Mouse (Mus musculus): ENCODE measurements at regions not wholly inside any gene's neighbourhood (a gene's known extent, or its start where the extent isn't known, plus 50 kb on each side); places are given as distances from the start of the nearest gene placed in this dataset.
"Not testable (repeated sequence)": the region's sequence is repeated elsewhere in the genome, so short reads cannot be mapped to it uniquely, and the experiment has no call there.

GRCm38 (mm10) chr13:73071854-73072852 is 188.1 kb upstream of the Irx4 start:
- intact Hi-C loops (cut with DNase I) = no loop called here
- no peak for TF ChIP-seq CTCF (IDR thresholded peaks at IDR 0.05)
- DNase-seq (ENCODE audit: extremely low spot score in 1 of 2, low spot score in 2 of 2) = no peak
- Histone ChIP-seq H3K4me3 (no peak overlapping the region), H3K27ac (no peak overlapping the region)

DNA sequence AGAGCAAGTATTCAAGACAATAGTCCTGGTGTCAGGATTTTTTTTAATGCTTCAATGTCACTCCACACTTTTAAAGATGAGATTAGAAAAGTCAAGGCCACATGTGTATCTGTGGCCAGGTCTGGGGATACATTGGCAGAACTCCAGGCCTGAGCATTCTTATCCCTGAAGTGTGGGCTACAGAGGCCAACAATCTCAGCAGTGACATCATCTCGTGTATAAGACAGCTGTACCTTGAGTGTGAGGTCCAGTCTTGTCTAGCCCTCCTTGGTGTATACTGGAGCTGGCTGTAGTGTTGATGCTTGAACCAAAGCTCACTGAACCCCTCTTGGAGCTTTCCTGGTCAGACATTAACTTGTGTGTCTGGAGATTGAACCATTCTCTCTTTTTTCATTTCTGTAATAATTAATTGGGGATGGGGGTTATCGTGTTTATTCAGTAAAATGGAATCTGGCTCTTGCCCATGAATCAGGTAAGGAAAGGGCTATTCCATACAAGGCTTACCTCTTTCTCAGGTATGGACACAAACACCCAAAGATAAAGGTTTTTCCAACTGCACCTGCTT is 182.3 kb upstream of the Irx4 start:
- intact Hi-C loops (cut with DNase I) = no loop called here
- no peak for DNase-seq (ENCODE audit: extremely low spot score in 1 of 2, low spot score in 2 of 2)
- no peak for TF ChIP-seq CTCF (IDR thresholded peaks at IDR 0.05)
- no peak overlapping the region for H3K4me3 ChIP-seq
- H3K27ac ChIP-seq = no peak overlapping the region

DNA sequence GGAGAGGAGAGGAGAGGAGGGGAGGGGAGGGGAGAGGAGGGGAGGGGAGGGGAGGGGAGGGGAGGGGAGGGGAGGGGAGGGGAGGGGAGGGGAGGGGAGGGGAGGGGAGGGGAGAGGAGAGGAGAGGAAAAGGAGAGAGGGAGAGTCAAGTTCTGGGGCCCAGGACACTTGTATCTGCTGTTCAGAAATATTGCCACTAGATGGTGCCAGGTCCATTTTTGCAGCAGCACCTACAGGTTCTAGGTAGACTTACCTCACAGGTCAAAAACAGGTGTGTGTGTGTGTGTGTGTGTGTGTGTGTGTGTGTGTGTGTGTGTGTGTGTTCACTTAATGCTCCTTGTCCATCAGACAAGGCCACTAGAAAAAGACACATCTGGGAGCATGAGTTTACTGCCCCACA is 172.5 kb upstream of the Irx4 start:
- not testable (repeated sequence) for DNase-seq (ENCODE audit: extremely low spot score in 1 of 2, low spot score in 2 of 2)
- TF ChIP-seq CTCF (IDR thresholded peaks at IDR 0.05) = peak; percentile 3; the same call in 1 of the 2 replicates
- intact Hi-C loops (cut with DNase I) = loop anchor here (10.0 kb wide), 2 partner anchors 217 to 327 kb away; no protein-coding TSS in a partner anchor

DNA sequence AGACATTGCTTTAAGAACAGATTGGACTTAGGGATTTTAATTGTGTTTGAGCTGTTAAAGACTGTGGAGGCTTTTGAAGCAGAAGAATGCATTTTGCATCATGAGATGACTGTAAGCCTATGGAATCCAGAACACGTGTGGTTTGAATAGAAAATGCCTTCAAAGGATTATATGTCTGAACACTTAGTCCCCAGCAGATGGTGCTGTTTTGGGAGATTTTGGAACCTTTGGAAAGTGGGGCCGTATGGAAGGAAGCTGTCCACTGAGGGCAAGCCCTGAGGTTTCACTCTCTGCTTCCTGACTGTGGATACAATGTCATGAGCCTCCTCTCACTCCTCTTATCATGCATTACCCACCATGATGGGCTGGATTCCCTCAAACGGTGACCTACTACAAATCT is 168.4 kb upstream of the Irx4 start:
- TF ChIP-seq CTCF (IDR thresholded peaks at IDR 0.05) = peak; percentile 24; the same call in 1 of the 2 replicates
- no peak overlapping the region for H3K4me3 ChIP-seq
- no peak overlapping the region for H3K27ac ChIP-seq
- no peak for DNase-seq (ENCODE audit: extremely low spot score in 1 of 2, low spot score in 2 of 2)
- intact Hi-C loops (cut with DNase I) = no loop called here

More for the DNA sequence above, 172.5 kb upstream of the Irx4 start:
- not testable (repeated sequence) for H3K27ac ChIP-seq, H3K4me3 ChIP-seq

GRCm38 (mm10) chr13:73097502-73097901 is 162.8 kb upstream of the Irx4 start:
- intact Hi-C loops (cut with DNase I) = no loop called here
- no peak overlapping the region for H3K27ac ChIP-seq
- no peak overlapping the region for H3K4me3 ChIP-seq
- no peak for DNase-seq (ENCODE audit: extremely low spot score in 1 of 2, low spot score in 2 of 2)
- TF ChIP-seq CTCF (IDR thresholded peaks at IDR 0.05) = no peak

GRCm38 (mm10) chr13:73099407-73099806 is 160.9 kb upstream of the Irx4 start:
- no peak overlapping the region for H3K27ac ChIP-seq
- no peak for DNase-seq (ENCODE audit: extremely low spot score in 1 of 2, low spot score in 2 of 2)
- no peak for TF ChIP-seq CTCF (IDR thresholded peaks at IDR 0.05)
- intact Hi-C loops (cut with DNase I) = no loop called here
- no peak overlapping the region for H3K4me3 ChIP-seq

DNA sequence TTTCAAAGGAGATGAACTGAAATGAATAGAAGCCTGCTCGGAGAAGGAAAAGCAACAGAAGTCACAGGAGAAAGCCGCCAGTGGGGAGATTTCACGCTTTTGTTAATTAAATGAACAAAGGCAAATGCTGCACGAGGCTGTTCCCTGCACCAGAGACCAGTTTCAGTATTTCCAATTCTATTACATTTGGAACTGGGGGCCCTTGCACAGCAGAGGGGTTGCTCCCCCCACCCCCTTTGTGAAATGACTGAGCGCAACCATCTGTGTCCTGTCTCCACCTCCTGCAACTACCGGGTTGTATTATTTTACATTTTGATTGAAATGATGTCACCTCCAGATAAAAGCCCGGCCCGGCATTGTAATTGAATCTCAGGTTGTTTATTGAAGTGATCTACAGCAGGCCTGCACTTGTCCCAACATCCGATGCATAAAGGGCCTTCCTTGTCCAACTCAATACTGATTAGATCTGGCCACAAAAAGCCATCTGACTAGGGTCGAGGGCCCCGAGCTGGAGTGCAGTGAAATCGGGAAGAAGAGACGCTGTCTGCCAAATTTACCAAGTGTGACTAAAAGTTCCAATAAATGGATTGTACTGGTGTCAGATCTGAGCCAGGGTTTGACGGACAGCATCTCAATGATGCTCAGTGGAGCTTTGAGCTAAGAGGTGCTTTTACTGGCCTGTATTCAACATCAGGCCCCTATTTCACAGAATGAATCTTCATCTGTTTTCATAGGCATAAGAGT is 152.9 kb upstream of the Irx4 start:
- intact Hi-C loops (cut with DNase I) = no loop called here
- Histone ChIP-seq H3K4me3 (no peak overlapping the region), H3K27ac (no peak overlapping the region)
- DNase-seq (ENCODE audit: extremely low spot score in 1 of 2, low spot score in 2 of 2) = no peak
- TF ChIP-seq CTCF (IDR thresholded peaks at IDR 0.05) = no peak

DNA sequence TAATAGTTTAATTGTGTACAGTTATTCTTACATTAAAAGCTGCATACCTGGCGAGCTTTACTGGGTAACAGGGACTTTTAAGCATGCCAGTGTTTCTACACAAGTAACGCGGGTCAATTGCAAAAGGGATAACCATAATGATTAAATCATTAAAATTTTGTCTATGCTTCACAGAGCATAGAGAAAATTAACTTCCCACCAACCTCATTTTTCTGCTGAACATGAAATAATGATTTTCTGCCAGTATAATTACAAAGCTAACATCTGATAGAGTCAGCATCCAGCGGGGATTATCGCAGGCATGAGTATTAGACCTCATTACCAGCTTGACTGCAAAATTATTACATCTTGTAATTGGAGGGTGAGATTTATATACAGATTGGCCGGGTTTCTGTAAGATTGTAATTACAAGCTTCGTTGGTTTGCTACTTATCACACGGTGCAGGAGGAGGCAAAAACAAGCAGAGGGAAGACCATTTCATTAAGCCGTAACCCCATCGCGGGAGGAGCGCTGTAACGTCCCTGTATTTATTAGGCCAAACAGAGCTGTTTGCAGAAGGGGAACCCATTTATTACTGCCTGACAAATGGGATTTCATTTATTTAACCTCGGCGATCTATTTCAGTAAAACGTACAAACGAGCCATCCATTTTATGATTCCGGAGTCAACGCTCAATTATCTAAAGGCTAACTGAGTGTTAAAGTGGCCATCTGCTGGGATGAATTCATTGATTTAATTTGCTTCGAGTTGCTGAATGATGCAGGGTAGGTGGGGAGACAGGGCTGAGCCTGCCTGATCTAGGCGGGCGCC is 143.3 kb upstream of the Irx4 start:
- intact Hi-C loops (cut with DNase I) = no loop called here
- no peak for TF ChIP-seq CTCF (IDR thresholded peaks at IDR 0.05)
- Histone ChIP-seq H3K27ac (no peak overlapping the region), H3K4me3 (peak overlapping the region; percentile 29)
- no peak for DNase-seq (ENCODE audit: extremely low spot score in 1 of 2, low spot score in 2 of 2)

GRCm38 (mm10) chr13:73117633-73118076 is 142.6 kb upstream of the Irx4 start:
- Histone ChIP-seq H3K27ac (no peak overlapping the region), H3K4me3 (peak overlapping the region; percentile 29)
- intact Hi-C loops (cut with DNase I) = no loop called here
- TF ChIP-seq CTCF (IDR thresholded peaks at IDR 0.05) = no peak
- peak in 1 of 2 experiments; percentile 14 for DNase-seq (ENCODE audit: extremely low spot score in 1 of 2, low spot score in 2 of 2)

DNA sequence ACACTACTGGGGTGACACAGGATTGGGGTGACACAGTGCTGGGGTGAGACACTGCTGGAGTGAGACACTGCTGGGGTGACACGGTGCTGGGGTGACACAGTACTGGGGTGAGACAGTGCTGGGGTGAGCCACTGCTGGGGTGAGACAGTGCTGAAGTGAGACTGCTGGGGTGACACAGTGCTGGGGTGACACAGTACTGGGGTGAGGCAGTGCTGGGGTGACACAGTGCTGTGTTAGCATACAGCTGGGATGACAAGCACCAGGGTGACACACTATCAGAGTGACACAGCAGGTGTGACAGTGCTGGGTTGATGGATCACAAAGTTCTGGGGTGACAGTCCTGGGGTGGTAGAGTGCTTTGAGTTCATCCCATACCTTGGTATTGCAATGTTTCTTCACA is 137.3 kb upstream of the Irx4 start:
- no peak for DNase-seq (ENCODE audit: extremely low spot score in 1 of 2, low spot score in 2 of 2)

DNA sequence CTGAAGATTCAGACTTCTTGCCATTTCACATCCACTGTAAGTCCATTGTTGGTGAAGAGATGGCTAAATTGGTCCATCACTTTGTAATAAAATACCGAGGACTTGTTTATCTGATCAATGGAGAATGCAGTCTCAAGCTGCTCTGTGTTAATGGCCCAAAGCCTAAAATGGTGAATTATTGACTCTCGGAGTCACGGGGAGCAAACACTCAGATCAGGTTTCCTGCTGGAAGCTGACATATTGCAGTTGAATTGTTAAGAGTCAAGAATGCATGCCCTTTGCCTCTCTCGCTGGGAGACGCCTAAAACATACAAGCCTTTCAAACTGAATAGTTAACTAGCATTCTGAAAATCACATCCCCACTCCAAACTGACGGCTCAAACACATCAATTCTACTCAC is 129.0 kb upstream of the Irx4 start:
- H3K27ac ChIP-seq = no peak overlapping the region
- no peak overlapping the region for H3K4me3 ChIP-seq
- intact Hi-C loops (cut with DNase I) = no loop called here
- TF ChIP-seq CTCF (IDR thresholded peaks at IDR 0.05) = no peak
- DNase-seq (ENCODE audit: extremely low spot score in 1 of 2, low spot score in 2 of 2) = no peak

More for the DNA sequence above, 137.3 kb upstream of the Irx4 start:
- Histone ChIP-seq H3K27ac (no peak overlapping the region), H3K4me3 (no peak overlapping the region)
- TF ChIP-seq CTCF (IDR thresholded peaks at IDR 0.05) = no peak
- intact Hi-C loops (cut with DNase I) = no loop called here
